Mouse (Mus musculus) telencephalon, adult 2 months (tissue): Measurements from ENCODE around the gene Defb29.

Experiments
- DNase-seq: peaks from one replicate; pipeline ENCODE4 v3.0.0-alpha.2; 2011; ENCODE audit warnings: low read depth, low spot score

Defb29 gene

GRCm38 (mm10) chr2:152500863-152501229 lies 39.1 kb downstream of the Defb29 start:
- no peak for DNase-seq

GRCm38 (mm10) chr2:152500204-152500862 lies 39.6 kb downstream of the Defb29 start:
- peak; percentile 18 for DNase-seq

GRCm38 (mm10) chr2:152498020-152498419 lies 41.9 kb downstream of the Defb29 start:
- DNase-seq: no peak

- no peak for DNase-seq
These were observed 46.7 kb downstream of the Defb29 start for GRCm38 (mm10) chr2:152493151-152493550.

GRCm38 (mm10) chr2:152490038-152490437 lies 49.9 kb downstream of the Defb29 start, which contains the start of gene Defb22:
TSS of gene Defb22 (minus strand) at chr2:152490138.
- DNase-seq: no peak
